Comparison of ENCODE assay signal across 20 mouse cellular contexts in the genomic region with DNA sequence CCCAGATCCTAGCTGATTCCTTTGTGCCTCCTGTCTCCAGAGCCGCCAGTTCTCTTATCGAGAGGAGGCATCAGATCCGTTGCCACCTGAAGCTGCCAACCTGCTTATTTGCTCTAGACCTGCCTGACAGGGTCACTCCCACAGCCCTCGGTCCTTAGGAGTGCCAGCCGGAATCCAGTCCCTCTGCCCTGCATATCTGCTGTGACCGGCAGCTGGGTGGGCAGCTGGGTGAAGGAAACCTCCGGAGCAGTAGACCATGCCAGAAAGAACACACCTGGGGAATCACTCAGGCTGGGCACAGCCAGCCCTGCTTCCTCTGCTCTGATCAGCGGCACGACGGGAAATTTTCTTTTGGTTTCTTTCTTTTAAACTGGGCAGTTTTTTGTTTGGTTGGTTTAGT. TPM values are rescaled to one million over a fixed set of nuclear protein-coding genes. Genes with fewer than 3 reads are reported as not detected.
DNase-seq lines count a peak whose midpoint lies in the region; ATAC-seq and TF ChIP-seq lines count a peak whose summit lies in the region.
"Had no signal": no experiment of that assay in that cellular context is flagged by ENCODE, and none has a peak within 500 bp of the region (broad histone marks: within the 10 kb centered on the region; RNA-seq: fewer than 3 reads in every experiment).

No protein-coding gene starts in this region.

- peaks cover 16% of the 10 kb centered on the region for H3K27me3 ChIP-seq in kidney, embryonic 16.5 days (ENCODE audit: insufficient read depth, low read length)
- peaks cover 21% of the 10 kb centered on the region for H3K27me3 ChIP-seq in kidney, embryonic 14.5 days (ENCODE audit: control insufficient read depth, insufficient read depth, low read length)
- no peaks in the 10 kb centered on the region for H3K27me3 ChIP-seq in E14TG2a.4 (ENCODE audit: insufficient read depth, low read length)

- H3K4me3 ChIP-seq in kidney, embryonic 16.5 days (ENCODE audit: low read length) = no peak overlapping the region
- H3K4me3 ChIP-seq in kidney, embryonic 14.5 days (ENCODE audit: low read length) = no peak overlapping the region
- H3K4me3 ChIP-seq in E14TG2a.4 (replicated peaks; ENCODE audit: low read length) = peak overlapping the region; percentile 61
- H3K4me3 ChIP-seq: forebrain, embryonic 13.5 days; heart, embryonic 10.5 days; hindbrain, embryonic 13.5 days; limb, embryonic 13.5 days; megakaryocyte, embryonic 14.5 days had no signal

- H3K4me1 ChIP-seq in kidney, embryonic 16.5 days (ENCODE audit: insufficient read depth, low read length) = peaks cover 42% of the 10 kb centered on the region
- H3K4me1 ChIP-seq in kidney, embryonic 14.5 days (ENCODE audit: control insufficient read depth, insufficient read depth, low read length) = peaks cover 25% of the 10 kb centered on the region; the same call in 1 of the 2 replicates
- peaks cover 89% of the 10 kb centered on the region for H3K4me1 ChIP-seq in E14TG2a.4 (replicated peaks; ENCODE audit: low read depth, low read length)

- 0 out of 2 replicates have a peak, but pooled peaks have one; percentile 28 for ATAC-seq in kidney, embryonic 16.5 days (ENCODE audit: low FRiP score, low TSS enrichment)
- no peak for ATAC-seq in kidney, embryonic 14.5 days (ENCODE audit: low FRiP score, low TSS enrichment)
- ATAC-seq: CD4-positive, CD25-positive, alpha-beta regulatory T cell, adult 4 months; forebrain, embryonic 13.5 days had no signal

- no peak for TF ChIP-seq CTCF in E14TG2a.4 (conservative IDR thresholded peaks at IDR 0.05; ENCODE audit: low read length)

- no peak overlapping the region for H3K9ac ChIP-seq in kidney, embryonic 16.5 days (replicated peaks; ENCODE audit: low read length)
- H3K9ac ChIP-seq in kidney, embryonic 14.5 days (ENCODE audit: low read depth, low read length) = no peak overlapping the region
- H3K9ac ChIP-seq: forebrain, embryonic 13.5 days; hindbrain, embryonic 13.5 days; limb, embryonic 13.5 days; lung, embryonic 14.5 days had no signal

- no peaks in the 10 kb centered on the region for H3K36me3 ChIP-seq in kidney, embryonic 16.5 days (ENCODE audit: insufficient read depth, low read length)
- no peaks in the 10 kb centered on the region for H3K36me3 ChIP-seq in kidney, embryonic 14.5 days (ENCODE audit: control insufficient read depth, insufficient read depth, low read length)
- H3K36me3 ChIP-seq in E14TG2a.4 (ENCODE audit: insufficient read depth, low read length) = peaks cover 47% of the 10 kb centered on the region
- H3K36me3 ChIP-seq: heart, embryonic 10.5 days; hindbrain, embryonic 13.5 days; limb, embryonic 13.5 days had no signal

- DNase-seq in A20 (ENCODE audit: low read depth, low spot score) = peak; percentile 88
- peak; percentile 49 to 70 for DNase-seq in kidney, postnatal 4 days
- no peak for DNase-seq in thymus, adult 18-20 months
- no peak for DNase-seq in thymus, postnatal 0 days (ENCODE audit: low spot score)
- DNase-seq: adrenal gland, adult 2 months; cerebellum, adult 11 months; cerebellum, postnatal 36 days; gastrocnemius, postnatal 36 days; heart, postnatal 10 days; lung, embryonic 14.5 days; thymus, adult 2 months had no signal

- H3K27ac ChIP-seq in kidney, embryonic 16.5 days (ENCODE audit: low read length) = peak overlapping the region; percentile 54; the same call in 1 of the 2 replicates
- H3K27ac ChIP-seq in kidney, embryonic 14.5 days (ENCODE audit: low read depth, low read length) = no peak overlapping the region; the same call in 1 of the 2 replicates
- H3K27ac ChIP-seq: forebrain, embryonic 13.5 days; heart, embryonic 10.5 days; hindbrain, embryonic 13.5 days; limb, embryonic 13.5 days had no signal

- 0 out of 2 replicates have a peak overlapping the region, but pooled peaks have one; percentile 11 for H3K4me2 ChIP-seq in kidney, embryonic 16.5 days (replicated peaks; ENCODE audit: low read depth, low read length)
- no peak overlapping the region for H3K4me2 ChIP-seq in kidney, embryonic 14.5 days (replicated peaks; ENCODE audit: low read depth, low read length)
- H3K4me2 ChIP-seq: forebrain, embryonic 13.5 days; hindbrain, embryonic 13.5 days; limb, embryonic 13.5 days; lung, embryonic 14.5 days had no signal

- no peaks in the 10 kb centered on the region for H3K9me3 ChIP-seq in kidney, embryonic 16.5 days (ENCODE audit: low read length)
- H3K9me3 ChIP-seq in kidney, embryonic 14.5 days (ENCODE audit: control insufficient read depth, low read length) = no peaks in the 10 kb centered on the region
- no peaks in the 10 kb centered on the region for H3K9me3 ChIP-seq in E14TG2a.4 (ENCODE audit: low read length)
- H3K9me3 ChIP-seq: forebrain, embryonic 13.5 days; heart, embryonic 10.5 days; hindbrain, embryonic 13.5 days; limb, embryonic 13.5 days; megakaryocyte, embryonic 14.5 days had no signal

- 44% methylated on average over 10 of the region's 10 CpGs for WGBS in kidney, embryonic 16.5 days
- 41% methylated on average over 10 of the region's 10 CpGs for WGBS in kidney, embryonic 14.5 days

RNA-seq across cellular contexts. Expression of a gene that starts 3.4 kb away (rescaled TPM):
- polyA plus RNA-seq in kidney, embryonic 16.5 days (2015; fragmentation: Nextera tagmentation; extraction: Ambion mirVana) = 41.6 and 45.4 TPM in 2 replicates
- 26.4 and 28.4 TPM in 2 replicates for polyA plus RNA-seq in kidney, embryonic 14.5 days (2014; fragmentation: Nextera tagmentation; extraction: Ambion mirVana)
- 4.8 TPM in 2 replicates for polyA plus RNA-seq in thymus, postnatal 0 days (2015; fragmentation: Nextera tagmentation; extraction: Ambion mirVana)
- polyA plus RNA-seq: CD4-positive, CD25-positive, alpha-beta regulatory T cell, adult 4 months had no signal

RNA-seq across cellular contexts. Expression of a gene that starts 18.2 kb away (rescaled TPM):
- 262 and 290 TPM in 2 replicates for polyA plus RNA-seq in kidney, embryonic 16.5 days (2015; fragmentation: Nextera tagmentation; extraction: Ambion mirVana)
- 236 and 274 TPM in 2 replicates for polyA plus RNA-seq in kidney, embryonic 14.5 days (2014; fragmentation: Nextera tagmentation; extraction: Ambion mirVana)
- polyA plus RNA-seq in thymus, postnatal 0 days (2015; fragmentation: Nextera tagmentation; extraction: Ambion mirVana) = 266 and 303 TPM in 2 replicates

RNA-seq across cellular contexts. Expression of a gene that starts 33.6 kb away (rescaled TPM):
- polyA plus RNA-seq in kidney, embryonic 16.5 days (2015; fragmentation: Nextera tagmentation; extraction: Ambion mirVana) = 10.1 and 10.2 TPM in 2 replicates
- 9.6 and 14.6 TPM in 2 replicates for polyA plus RNA-seq in kidney, embryonic 14.5 days (2014; fragmentation: Nextera tagmentation; extraction: Ambion mirVana)
- 18.7 and 21.6 TPM in 2 replicates for polyA plus RNA-seq in thymus, postnatal 0 days (2015; fragmentation: Nextera tagmentation; extraction: Ambion mirVana)

RNA-seq across cellular contexts. Expression of a gene that starts 36.0 kb away (rescaled TPM):
- 2.1 and 3.0 TPM in 2 replicates for polyA plus RNA-seq in kidney, embryonic 16.5 days (2015; fragmentation: Nextera tagmentation; extraction: Ambion mirVana)
- 2.1 and 2.4 TPM in 2 replicates for polyA plus RNA-seq in kidney, embryonic 14.5 days (2014; fragmentation: Nextera tagmentation; extraction: Ambion mirVana)
- 33.1 and 45.9 TPM in 2 replicates for polyA plus RNA-seq in thymus, postnatal 0 days (2015; fragmentation: Nextera tagmentation; extraction: Ambion mirVana)

RNA-seq across cellular contexts. Expression of a gene that starts 54.4 kb away (rescaled TPM):
- polyA plus RNA-seq in kidney, embryonic 16.5 days (2015; fragmentation: Nextera tagmentation; extraction: Ambion mirVana) = 27.1 and 41.9 TPM in 2 replicates
- polyA plus RNA-seq in kidney, embryonic 14.5 days (2014; fragmentation: Nextera tagmentation; extraction: Ambion mirVana) = 9.4 and 9.9 TPM in 2 replicates
- polyA plus RNA-seq in thymus, postnatal 0 days (2015; fragmentation: Nextera tagmentation; extraction: Ambion mirVana) = 6.2 and 13.1 TPM in 2 replicates

Comparison
In these comparisons a context has a peak if more than half of its experiments do, and no peak if none do; other contexts are left out.
1. DNase-seq: peak in A20 (single experiment) and kidney, postnatal 4 days (2 of 2); none in thymus, adult 18-20 months (0 of 2) and thymus, postnatal 0 days (single experiment).